Mouse (Mus musculus): ENCODE measurements around the gene Tmcc2.

The Tmcc2 gene

DNA sequence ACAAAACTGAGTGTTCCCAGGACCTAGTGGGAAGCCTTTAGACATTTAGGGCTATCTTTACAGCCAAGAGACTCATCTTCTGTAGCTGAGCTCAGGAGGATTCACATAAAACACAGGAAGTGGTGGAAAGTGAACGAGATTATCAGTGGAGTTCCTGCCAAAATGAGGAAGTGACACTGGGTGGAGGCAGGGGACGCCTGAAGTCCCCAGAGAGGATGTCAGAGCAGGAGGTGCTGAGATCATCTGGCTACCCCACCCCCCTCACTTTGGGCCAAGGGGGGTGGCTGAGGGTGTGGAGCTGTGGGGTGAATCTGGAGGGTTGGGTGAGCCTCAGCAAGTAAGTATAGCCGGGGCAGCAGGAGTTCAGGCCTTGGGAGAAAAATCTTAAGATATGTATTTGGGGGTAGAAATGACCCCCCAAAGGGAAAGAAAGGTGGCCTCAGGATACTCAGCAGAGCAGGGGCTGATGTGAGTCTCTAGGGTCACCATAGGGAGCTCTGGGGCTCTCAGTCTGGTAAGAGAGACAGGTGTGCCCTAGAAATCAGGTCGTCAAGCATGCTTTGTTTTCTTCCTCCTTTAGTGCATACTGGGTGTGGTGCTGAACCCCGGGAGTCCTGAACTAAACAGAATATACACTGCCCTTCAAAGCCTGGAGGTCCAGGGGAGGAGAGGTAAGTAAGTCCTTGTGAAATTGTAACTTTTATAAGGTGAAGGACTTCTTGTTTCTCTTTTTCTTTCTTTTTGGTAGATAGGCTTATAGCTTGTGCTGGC lies 49.2 kb downstream of the Tmcc2 start:
- peak in 1 of 2 experiments; percentile 33 for DNase-seq (ENCODE audit: low spot score in 2 of 2)

GRCm38 (mm10) chr1:132338027-132338660 lies 52.9 kb downstream of the Tmcc2 start:
- no peak for DNase-seq (ENCODE audit: low spot score in 2 of 2)

GRCm38 (mm10) chr1:132336921-132337320 lies 54.2 kb downstream of the Tmcc2 start:
- no peak for DNase-seq (ENCODE audit: low spot score in 2 of 2)

DNA sequence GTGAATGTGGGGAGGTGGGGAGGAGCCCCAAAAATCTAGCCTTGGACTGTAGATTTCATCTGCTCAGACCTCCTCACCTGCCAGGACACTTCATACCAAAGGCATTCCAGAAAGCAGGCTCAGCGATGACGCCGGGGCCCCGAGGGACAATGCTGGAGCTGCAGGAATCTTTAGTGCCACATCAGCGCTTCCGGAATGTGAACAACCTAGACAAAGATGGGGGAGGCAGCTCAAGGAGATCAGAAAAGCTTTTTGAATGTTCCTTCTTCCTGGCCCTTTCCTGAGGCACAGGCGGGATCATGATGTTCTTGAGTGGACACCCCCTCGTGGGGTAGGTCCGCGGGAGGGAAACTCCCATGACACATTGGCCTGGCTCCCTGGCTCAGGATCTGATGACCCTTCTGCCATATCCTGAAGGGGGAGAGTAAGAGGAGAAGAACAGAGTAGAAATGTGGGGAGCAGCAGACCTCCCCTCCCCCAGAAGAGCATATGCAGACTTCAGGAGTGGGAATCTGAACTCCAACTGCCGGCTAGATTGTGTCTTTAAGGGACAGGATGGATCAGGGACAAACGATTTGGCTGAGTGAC lies 55.6 kb downstream of the Tmcc2 start:
- no peak for DNase-seq (ENCODE audit: low spot score in 2 of 2)

GRCm38 (mm10) chr1:132334178-132334801 lies 56.8 kb downstream of the Tmcc2 start:
- DNase-seq (ENCODE audit: low spot score in 2 of 2), result no peak

DNA sequence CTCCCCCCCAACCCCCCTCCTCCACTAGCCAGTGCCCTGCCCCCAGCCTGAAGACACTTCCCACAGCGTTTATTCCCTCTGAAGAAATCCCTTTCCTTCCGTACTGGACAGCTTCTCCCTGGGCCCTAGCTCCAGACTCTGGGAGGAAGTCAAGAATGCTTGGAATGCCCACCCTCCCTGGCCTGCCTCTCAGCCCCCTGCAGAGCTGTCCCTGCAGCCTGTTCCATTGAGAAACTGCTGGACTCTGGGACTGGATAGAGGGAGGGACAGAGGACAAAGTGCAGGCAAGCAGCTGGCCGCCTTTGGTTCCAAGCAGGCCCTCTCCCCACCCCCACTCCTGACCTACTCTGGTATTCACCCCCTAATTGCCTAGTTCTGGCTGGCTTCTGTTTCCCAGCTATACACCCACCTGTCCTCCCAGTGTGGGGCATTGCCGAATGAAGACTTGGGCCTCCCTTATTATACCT lies 57.4 kb downstream of the Tmcc2 start:
- no peak for DNase-seq (ENCODE audit: low spot score in 2 of 2)

DNA sequence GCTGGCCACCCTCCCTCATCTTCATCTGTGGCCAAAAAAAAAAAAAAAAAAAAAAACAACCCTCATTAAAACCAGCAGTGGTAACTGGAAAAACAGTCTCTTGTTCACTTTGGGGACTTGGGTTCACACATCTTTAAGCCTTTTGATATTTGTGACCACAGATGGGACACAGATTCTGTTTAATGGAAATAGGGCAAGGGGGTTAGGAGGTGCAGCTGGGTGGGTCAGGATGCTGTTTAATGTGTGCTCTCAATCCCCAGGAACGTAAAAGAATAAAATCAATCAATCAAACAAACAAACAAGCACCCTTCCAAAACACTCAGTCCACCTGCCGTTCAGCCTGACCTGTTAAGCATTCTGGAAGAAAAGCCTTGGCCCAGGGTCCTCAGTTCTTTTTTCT lies 57.9 kb downstream of the Tmcc2 start:
- DNase-seq (ENCODE audit: low spot score in 2 of 2), result no peak

GRCm38 (mm10) chr1:132331283-132331682 lies 59.8 kb downstream of the Tmcc2 start:
- DNase-seq (ENCODE audit: low spot score in 2 of 2), result no peak

GRCm38 (mm10) chr1:132330397-132330796 lies 60.7 kb downstream of the Tmcc2 start:
- no peak for DNase-seq (ENCODE audit: low spot score in 2 of 2)

- DNase-seq (ENCODE audit: low spot score in 2 of 2), result no peak
These were observed 61.4 kb downstream of the Tmcc2 start for GRCm38 (mm10) chr1:132329656-132330055.

DNA sequence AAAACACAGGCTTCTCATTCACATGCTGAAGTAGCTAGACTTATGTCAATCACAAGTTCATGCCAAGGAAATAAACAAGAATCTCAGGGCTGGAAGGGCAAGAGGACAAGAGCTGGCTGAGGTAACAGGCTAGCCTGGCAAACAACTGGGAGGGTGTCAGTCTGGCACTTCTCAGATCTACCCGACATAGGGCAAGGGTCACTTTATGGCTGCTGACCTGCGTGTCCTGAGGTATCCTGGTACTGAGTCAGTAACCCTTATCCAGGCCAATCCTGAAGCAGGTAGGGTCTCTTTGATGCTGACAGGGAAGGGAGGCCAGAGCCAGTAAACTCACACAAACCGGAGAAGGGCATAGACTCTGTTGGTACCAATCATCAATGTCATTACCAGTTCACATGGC lies 62.5 kb downstream of the Tmcc2 start:
- DNase-seq (ENCODE audit: low spot score in 2 of 2), result no peak

GRCm38 (mm10) chr1:132327477-132327876 lies 63.6 kb downstream of the Tmcc2 start:
- DNase-seq (ENCODE audit: low spot score in 2 of 2), result no peak

DNA sequence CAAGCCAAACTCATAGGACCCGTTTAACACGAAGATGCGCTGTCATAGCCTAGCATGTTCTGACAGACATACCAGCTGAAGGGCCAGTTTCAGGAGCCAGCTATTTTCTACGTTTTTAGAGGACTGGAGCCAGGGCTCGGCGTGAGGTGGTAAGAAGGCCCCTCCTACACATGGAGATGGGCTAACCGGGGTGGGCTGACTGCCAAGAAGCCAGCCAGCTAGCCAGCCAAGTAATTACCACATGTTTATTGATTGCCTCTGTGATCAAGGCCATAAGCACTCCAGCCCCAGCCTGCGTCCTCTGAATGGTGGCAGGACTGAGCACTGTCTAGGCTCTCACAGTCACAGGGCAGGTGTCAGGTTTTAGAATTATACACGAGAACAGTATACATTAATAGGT lies 64.3 kb downstream of the Tmcc2 start:
- DNase-seq (ENCODE audit: low spot score in 2 of 2), result no peak

GRCm38 (mm10) chr1:132322711-132323542 lies 68.2 kb downstream of the Tmcc2 start:
- no peak for DNase-seq (ENCODE audit: low spot score in 2 of 2)

DNA sequence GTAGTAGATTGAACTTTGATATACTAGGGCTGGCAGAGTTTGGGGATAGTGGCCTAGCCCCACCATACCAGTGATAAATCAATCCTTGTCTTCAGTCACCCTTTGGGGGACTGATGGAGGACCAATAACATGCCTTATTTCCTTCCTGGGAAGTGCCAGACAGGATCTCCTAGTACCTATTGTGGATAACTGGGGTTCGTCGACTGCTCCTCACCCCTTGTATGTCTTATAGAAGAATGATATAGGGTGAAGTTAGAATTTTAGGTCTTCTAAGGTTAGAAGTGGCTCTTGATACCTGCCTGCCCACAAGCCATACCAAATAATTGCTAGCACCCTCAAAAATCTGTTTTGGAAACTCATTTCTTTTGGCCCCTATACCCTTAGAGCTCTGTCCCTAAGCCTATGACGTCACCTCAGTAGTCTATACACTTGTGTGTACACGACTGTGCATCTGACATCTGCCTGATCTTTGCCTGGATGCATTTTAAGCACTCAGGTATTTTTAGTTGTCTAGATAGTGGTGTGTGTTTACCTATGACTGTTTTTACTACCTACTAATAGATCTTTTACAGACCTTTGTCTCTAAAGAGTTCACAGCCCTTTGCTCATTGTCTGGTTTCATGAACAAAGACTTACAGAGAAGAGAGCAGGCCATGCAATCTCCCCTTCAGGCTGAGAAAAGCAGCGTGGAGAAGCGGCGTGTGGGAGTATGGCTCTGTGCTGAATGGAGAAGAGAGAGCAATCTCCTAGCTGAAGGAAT lies 69.1 kb downstream of the Tmcc2 start:
- DNase-seq (ENCODE audit: low spot score in 2 of 2), result no peak

- peak; percentile 81 to 85 for DNase-seq (ENCODE audit: low spot score in 2 of 2)
These were observed 71.8 kb downstream of the Tmcc2 start for GRCm38 (mm10) chr1:132319242-132319641.

- DNase-seq (ENCODE audit: low spot score in 2 of 2), result no peak
These were observed 72.9 kb downstream of the Tmcc2 start for GRCm38 (mm10) chr1:132317894-132318863.

DNA sequence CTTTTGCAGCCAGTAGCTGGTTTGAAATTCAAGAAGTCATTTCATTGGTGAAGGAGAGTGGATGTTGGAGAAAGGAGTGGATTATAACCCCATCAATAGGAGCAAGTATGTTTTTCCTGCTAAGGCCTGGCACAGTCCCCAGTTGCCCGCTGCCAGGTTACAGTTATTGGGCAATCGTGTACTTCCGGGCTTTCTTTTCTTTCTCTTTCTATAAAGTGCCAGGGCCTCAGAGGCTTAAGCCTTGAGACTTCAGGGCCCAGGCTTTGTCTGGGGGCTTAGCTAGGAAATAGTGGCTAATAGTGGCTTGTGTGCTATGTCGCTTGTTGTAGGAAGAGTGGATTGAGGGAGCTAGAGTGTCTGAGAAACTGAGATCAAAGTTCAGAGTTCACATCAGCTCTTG lies 73.7 kb downstream of the Tmcc2 start:
- peak in 1 of 2 experiments; percentile 53 for DNase-seq (ENCODE audit: low spot score in 2 of 2)

GRCm38 (mm10) chr1:132316625-132316994 lies 74.5 kb downstream of the Tmcc2 start:
- no peak for DNase-seq (ENCODE audit: low spot score in 2 of 2)
